Mouse (Mus musculus) stomach, embryonic 15.5 days (tissue): Measurements from ENCODE around the gene Slc35e4. TPM values are rescaled to one million over a fixed set of nuclear protein-coding genes. Genes with fewer than 3 reads are reported as not detected.

Source experiments
- ATAC-seq: fragments of 200-750 bp; cut with Nextera tagmentation; 2 replicates; pipeline ENCODE4 v1.8.0; 2017; ENCODE audit warnings: low read depth, moderate number of reproducible peaks, moderate TSS enrichment; ENCODE audit not compliant: insufficient read depth, low FRiP score
- H3K27ac ChIP-seq: fragments of 300-500 bp; sonication (generic); 2 replicates; pipeline ENCODE4 v1.5.1; 2015; ENCODE audit warnings: mild to moderate bottlenecking, inconsistent platforms
- H3K27me3 ChIP-seq: fragments of 300-500 bp; sonication (generic); replicated peaks from 2 replicates; pipeline ENCODE4 v1.6.1; 2015; ENCODE audit warnings: inconsistent platforms
- H3K36me3 ChIP-seq: fragments of 300-500 bp; sonication (generic); 2 replicates; pipeline ENCODE4 v1.6.1; 2015; ENCODE audit warnings: inconsistent platforms
- H3K4me1 ChIP-seq: fragments of 300-500 bp; sonication (generic); 2 replicates; pipeline ENCODE4 v1.6.1; 2015; ENCODE audit warnings: inconsistent platforms
- H3K4me2 ChIP-seq: fragments of 300-500 bp; sonication (generic); 2 replicates; pipeline ENCODE4 v1.6.1; 2015; ENCODE audit warnings: mild to moderate bottlenecking, inconsistent platforms
- H3K4me3 ChIP-seq: fragments of 300-500 bp; sonication (generic); replicated peaks from 2 replicates; pipeline ENCODE4 v1.5.1; 2015; ENCODE audit warnings: inconsistent platforms
- H3K9ac ChIP-seq: fragments of 300-500 bp; sonication (generic); 2 replicates; pipeline ENCODE4 v1.6.1; 2015; ENCODE audit warnings: inconsistent platforms
- H3K9me3 ChIP-seq: fragments of 300-500 bp; sonication (generic); 2 replicates; pipeline ENCODE4 v1.6.1; 2016; ENCODE audit warnings: inconsistent platforms
- WGBS: fragments of 180-500 bp; shearing (Covaris S2); methylation state at CpG from one replicate; pipeline ENCODE4 v1.1.7; 2015; 5-methylcytosine and 5-hydroxymethylcytosine counted together
- polyA plus RNA-seq: library from polyadenylated mRNA; unstranded; fragments of >200 nt; fragmentation: Nextera tagmentation; extraction: Ambion mirVana; gene quantifications from 2 replicates; pipeline ENCODE4 v1.2.1, GENCODE M21; 2015

The Slc35e4 gene
- polyA plus RNA-seq, 1 experiment from 2014 or later = 4.7 TPM

DNA sequence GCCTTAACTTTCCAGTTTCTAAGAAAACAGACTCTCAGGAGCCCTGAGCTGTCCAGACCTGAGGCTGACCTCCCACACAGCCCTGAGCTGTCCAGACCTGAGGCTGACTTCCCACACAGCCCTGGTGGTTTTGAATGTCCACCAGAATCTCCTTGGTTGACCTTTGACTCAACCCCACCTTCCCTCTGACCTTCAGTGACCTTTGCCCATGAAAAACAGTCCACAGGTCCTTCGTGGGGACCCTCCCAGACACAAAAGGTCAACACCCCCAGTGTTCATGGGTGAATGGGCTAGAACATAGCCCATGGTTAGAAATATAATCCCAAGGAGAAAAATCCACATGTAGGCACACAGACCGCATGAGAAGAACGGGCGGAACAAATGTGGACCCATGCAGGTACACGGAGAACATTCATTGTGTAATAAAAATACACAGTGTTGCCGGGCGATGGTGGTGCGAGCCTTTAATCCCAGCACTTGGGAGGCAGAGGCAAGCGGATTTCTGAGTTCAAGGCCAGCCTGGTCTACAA is 19.4 kb upstream of the Slc35e4 start:
- H3K4me1 ChIP-seq = no peaks in the 10 kb centered on the region
- WGBS = 90% methylated on average over 9 of the region's 9 CpGs
- no peak for ATAC-seq
- no peak overlapping the region for H3K27ac ChIP-seq
- no peaks in the 10 kb centered on the region for H3K27me3 ChIP-seq
- H3K9ac ChIP-seq = no peak overlapping the region
- no peak overlapping the region for H3K4me2 ChIP-seq
- H3K4me3 ChIP-seq = no peak overlapping the region
- no peaks in the 10 kb centered on the region for H3K9me3 ChIP-seq
- no peaks in the 10 kb centered on the region for H3K36me3 ChIP-seq

DNA sequence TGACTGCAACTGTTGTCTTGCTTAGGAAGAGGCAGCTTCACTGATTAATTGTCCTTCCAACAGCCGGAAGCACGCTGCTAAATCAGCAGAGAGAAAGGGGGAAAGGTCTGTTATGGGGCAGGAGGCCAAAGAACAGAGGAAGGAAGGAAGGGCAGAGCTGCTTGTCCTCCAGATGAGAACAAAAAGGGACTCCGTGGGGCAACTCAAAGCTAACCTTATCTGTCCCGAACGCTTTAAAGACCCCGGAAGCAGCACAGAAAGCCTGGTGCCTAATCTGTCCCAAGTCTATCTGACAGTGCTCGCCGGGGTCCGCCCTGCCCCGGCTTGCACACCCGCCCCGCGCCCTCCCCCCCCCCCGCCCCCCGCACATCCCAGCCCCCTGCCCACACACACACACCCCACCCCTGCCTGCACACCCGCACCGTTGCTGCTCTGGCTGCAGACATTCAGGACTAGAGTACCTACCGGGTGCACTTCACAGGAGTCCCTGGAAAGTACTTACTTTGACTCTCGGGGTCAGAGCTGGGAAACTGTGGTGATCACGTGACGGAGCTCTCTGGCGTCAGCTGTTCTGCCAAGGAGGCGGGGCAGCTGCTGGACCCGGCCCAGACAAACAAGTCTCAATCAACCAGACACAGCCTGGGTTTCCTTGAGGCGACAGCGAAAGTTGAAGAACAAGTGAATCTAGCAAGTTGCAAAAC is 17.2 kb upstream of the Slc35e4 start, which contains the start of gene Tcn2:
Gene Tcn2 (minus strand): TSS at position 649 of the 701 bp plus-strand sequence.
- peak within 1 kb of the TSS; percentile 73 for H3K4me2 ChIP-seq
- H3K27me3 ChIP-seq = no peaks in the 10 kb centered on the region
- no peak within 1 kb of the TSS for H3K9ac ChIP-seq
- no peaks in the 10 kb centered on the region for H3K9me3 ChIP-seq
- H3K4me3 ChIP-seq = peak within 1 kb of the TSS; percentile 48
- H3K4me1 ChIP-seq = no peaks in the 10 kb centered on the region
- ATAC-seq = peak; percentile 87
- no peaks in the 10 kb centered on the region for H3K36me3 ChIP-seq
- H3K27ac ChIP-seq = no peak within 1 kb of the TSS
- WGBS = under 1% methylated on average over 23 of the region's 26 CpGs

DNA sequence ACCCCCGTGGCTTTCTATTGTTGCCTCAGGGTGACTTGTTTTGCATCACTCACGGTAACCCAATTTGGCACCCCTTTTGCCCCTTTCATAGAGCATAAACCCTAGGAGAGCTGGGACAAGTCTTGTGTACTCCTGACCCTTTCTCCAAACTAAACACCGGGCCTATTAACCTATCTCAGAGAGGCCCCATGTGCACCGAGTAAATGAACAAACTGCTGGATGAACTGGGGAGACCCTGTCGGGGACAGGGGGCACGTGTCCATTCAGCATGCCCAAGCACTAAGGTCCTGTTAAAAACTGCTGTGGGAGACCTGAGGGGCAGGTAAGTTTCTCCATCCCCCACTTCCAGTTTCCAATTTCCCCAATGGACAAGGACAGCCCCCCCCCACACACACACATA is 16.5 kb upstream of the Slc35e4 start:
- peak overlapping the region; percentile 48 for H3K4me3 ChIP-seq
- WGBS = 36% methylated on average over 6 of the region's 6 CpGs
- H3K27ac ChIP-seq = no peak overlapping the region
- no peaks in the 10 kb centered on the region for H3K4me1 ChIP-seq
- no peak overlapping the region for H3K9ac ChIP-seq
- H3K9me3 ChIP-seq = no peaks in the 10 kb centered on the region
- no peak for ATAC-seq
- H3K4me2 ChIP-seq = peak overlapping the region; percentile 73
- no peaks in the 10 kb centered on the region for H3K27me3 ChIP-seq
- H3K36me3 ChIP-seq = no peaks in the 10 kb centered on the region

DNA sequence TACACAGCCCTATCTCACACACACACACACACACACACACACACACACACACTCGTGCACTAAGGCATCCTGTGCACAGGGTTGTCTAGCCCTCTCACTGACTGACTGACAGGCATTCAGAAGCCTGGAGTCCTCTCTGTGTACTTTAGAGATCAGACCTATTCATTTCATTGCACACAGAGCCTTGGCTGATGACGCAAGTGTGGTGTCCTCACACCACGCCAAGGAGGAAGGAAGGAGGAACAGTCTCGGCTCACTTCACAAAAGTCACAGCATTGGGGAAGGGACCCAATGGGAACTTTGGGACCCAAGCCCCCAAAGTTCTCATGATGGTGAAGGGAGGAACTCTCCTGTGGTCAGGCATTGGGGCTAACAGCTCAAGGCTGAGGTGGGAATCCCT is 15.6 kb upstream of the Slc35e4 start:
- no peaks in the 10 kb centered on the region for H3K27me3 ChIP-seq
- 73% methylated on average over 4 of the region's 4 CpGs for WGBS
- no peak overlapping the region for H3K4me3 ChIP-seq
- H3K4me2 ChIP-seq = no peak overlapping the region
- H3K9ac ChIP-seq = no peak overlapping the region
- no peaks in the 10 kb centered on the region; the same call in 1 of the 2 replicates for H3K36me3 ChIP-seq
- H3K4me1 ChIP-seq = no peaks in the 10 kb centered on the region
- no peaks in the 10 kb centered on the region for H3K9me3 ChIP-seq
- no peak for ATAC-seq
- H3K27ac ChIP-seq = no peak overlapping the region

DNA sequence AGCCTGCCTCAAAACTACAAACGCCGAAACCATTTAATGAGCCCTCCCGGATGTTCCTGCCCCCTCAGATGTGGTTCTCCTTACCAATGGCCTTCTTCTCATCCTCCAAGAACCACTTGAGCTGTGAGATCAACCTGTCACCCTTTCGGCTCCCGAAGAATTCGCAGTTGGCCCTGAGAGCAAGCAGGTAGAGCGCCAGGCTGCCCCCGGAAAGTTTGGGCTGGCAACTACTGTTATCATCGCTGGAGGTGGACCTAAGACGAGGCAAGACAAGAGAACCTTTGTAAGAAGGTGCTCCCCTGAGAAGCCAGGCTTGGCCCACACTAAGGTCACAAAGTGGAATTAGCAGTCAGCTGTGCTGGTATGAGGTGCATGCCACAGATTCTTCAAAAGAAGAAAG is 11.5 kb upstream of the Slc35e4 start:
- H3K27me3 ChIP-seq = no peaks in the 10 kb centered on the region
- H3K9me3 ChIP-seq = no peaks in the 10 kb centered on the region
- H3K27ac ChIP-seq = no peak overlapping the region
- H3K4me2 ChIP-seq = no peak overlapping the region
- no peak overlapping the region for H3K4me3 ChIP-seq
- H3K4me1 ChIP-seq = no peaks in the 10 kb centered on the region
- ATAC-seq = no peak
- H3K9ac ChIP-seq = no peak overlapping the region
- no peaks in the 10 kb centered on the region; the same call in 1 of the 2 replicates for H3K36me3 ChIP-seq
- WGBS = 87% methylated on average over 10 of the region's 10 CpGs

DNA sequence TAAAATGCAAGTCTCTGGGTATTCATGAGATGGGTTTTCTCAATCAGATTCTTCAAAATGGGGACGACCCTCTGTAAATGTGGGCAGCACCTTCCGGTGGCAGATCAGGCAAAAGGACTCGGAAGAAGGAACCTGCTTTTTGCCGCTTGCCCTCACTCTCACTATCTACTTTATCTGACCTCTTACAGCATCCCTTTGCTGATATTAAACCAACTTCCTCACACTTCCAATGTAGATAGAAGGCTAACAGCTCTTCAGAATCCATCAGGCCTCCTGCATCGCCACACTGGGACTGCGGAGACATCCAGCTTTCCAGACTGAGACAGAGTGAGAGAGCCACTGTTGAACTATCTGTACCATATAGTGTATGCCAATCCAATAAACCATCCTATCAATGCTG is 8.3 kb upstream of the Slc35e4 start:
- no peak overlapping the region for H3K27ac ChIP-seq
- no peak for ATAC-seq
- H3K4me3 ChIP-seq = no peak overlapping the region
- 91% methylated on average over 6 of the region's 6 CpGs for WGBS
- no peaks in the 10 kb centered on the region for H3K4me1 ChIP-seq
- H3K4me2 ChIP-seq = no peak overlapping the region
- H3K36me3 ChIP-seq = no peaks in the 10 kb centered on the region; the same call in 1 of the 2 replicates
- H3K9ac ChIP-seq = no peak overlapping the region
- no peaks in the 10 kb centered on the region for H3K9me3 ChIP-seq
- no peaks in the 10 kb centered on the region for H3K27me3 ChIP-seq

DNA sequence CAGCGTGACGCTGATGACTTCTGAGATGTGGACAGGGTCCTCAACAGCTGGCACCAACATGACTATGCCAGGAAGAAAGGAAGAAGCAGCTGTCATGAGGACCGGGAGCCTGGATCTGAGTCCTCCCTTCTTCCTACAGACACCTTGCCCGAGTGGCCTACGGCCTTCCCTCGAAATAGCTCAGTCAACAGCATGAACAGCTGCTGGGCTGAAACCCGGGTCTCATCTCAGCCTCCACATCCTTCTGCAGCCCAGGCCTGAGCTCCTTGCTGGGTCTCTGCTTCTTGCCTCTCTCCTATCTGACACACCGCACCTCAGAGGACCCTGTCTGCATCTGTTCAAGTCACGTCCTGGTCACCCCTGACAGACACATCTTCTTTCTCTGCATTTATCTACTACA is 7.7 kb upstream of the Slc35e4 start:
- Histone ChIP-seq H3K4me2 (no peak overlapping the region), H3K27me3 (no peaks in the 10 kb centered on the region), H3K9ac (no peak overlapping the region), H3K4me1 (no peaks in the 10 kb centered on the region), H3K9me3 (no peaks in the 10 kb centered on the region), H3K27ac (no peak overlapping the region), H3K36me3 (no peaks in the 10 kb centered on the region; the same call in 1 of the 2 replicates), H3K4me3 (no peak overlapping the region)
- WGBS = 92% methylated on average over 9 of the region's 9 CpGs
- no peak for ATAC-seq

DNA sequence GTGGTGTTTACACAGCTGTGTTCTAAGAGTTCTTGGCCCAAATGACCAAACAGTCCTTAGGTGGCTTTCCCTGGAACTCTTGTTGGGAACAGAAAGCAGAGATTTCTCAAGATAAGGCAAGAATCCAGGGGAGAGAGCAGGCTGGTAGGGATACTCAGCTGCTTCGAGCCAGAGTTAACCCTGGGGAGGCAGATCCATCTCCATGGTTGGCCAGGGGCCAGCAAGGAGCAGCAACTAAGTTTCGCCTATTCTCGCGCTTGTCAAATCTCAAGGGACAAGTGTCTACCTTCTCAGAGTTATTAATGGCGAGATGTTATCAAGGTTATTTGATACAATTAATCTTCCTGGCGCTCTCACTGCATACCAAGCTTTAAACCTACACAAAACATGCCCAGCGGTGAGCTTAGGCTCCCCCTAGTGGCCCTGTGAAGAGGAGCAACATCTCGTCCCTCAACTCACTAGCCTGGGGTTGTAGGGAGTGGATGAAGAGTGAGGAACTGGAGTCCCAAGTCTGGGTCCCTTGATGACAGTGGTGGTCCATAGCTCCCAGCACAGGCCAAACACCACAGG is 6.9 kb upstream of the Slc35e4 start:
- 33% methylated on average over 8 of the region's 8 CpGs for WGBS
- no peak for ATAC-seq
- H3K27ac ChIP-seq = no peak overlapping the region

DNA sequence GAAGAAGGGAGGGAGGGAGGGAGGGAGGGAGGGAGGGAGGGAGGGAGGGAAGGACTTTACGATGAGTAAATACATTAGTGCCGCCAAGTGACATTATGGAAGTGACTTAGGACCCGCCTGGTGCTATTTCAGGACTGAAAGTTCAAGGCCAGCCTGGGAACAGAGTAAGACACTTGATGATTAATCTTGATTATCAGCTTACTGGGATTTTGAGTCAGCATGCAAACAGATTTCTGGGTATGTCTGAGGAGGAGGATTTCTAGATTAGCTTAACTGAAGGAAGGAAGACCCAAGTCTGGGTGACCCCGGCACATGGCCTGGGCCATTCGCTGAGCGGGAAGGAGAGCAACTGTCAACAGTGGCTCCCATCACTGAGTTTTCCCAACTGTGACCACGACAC is 6.0 kb upstream of the Slc35e4 start:
- H3K27me3 ChIP-seq = no peaks in the 10 kb centered on the region; the same call in 1 of the 2 replicates
- no peaks in the 10 kb centered on the region for H3K9me3 ChIP-seq
- no peak for ATAC-seq
- no peak overlapping the region for H3K4me3 ChIP-seq
- H3K27ac ChIP-seq = no peak overlapping the region
- WGBS = 86% methylated on average over 7 of the region's 7 CpGs
- no peak overlapping the region for H3K4me2 ChIP-seq
- H3K9ac ChIP-seq = no peak overlapping the region
- no peaks in the 10 kb centered on the region; the same call in 1 of the 2 replicates for H3K36me3 ChIP-seq
- no peaks in the 10 kb centered on the region for H3K4me1 ChIP-seq

More for the DNA sequence above, 6.9 kb upstream of the Slc35e4 start:
- Histone ChIP-seq H3K9ac (no peak overlapping the region), H3K4me3 (no peak overlapping the region), H3K4me1 (no peaks in the 10 kb centered on the region), H3K27me3 (no peaks in the 10 kb centered on the region), H3K4me2 (no peak overlapping the region), H3K9me3 (no peaks in the 10 kb centered on the region), H3K36me3 (no peaks in the 10 kb centered on the region; the same call in 1 of the 2 replicates)

DNA sequence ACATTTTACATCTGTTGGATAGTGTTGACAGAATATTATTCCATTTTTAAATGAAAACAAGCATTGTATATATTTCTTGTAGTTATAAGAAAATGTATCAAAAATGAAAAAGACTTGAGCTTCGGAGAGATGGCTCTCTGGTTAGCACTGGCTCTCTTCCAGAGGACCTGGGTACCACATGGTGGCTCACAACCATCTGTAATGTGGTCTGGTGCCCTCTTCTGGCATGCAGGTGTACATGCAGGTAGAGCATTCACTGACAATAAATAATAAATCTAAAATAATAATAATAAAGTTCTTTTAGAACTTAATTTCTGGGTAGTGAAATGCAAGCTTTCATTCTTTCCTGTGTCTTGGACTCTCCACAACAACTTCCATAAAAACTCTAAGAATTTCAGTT is 4.3 kb upstream of the Slc35e4 start:
- H3K27ac ChIP-seq = no peak overlapping the region
- peaks cover 5% of the 10 kb centered on the region for H3K4me1 ChIP-seq
- no peaks in the 10 kb centered on the region for H3K9me3 ChIP-seq
- H3K9ac ChIP-seq = no peak overlapping the region
- no peak overlapping the region for H3K4me3 ChIP-seq
- ATAC-seq = no peak
- 64% methylated on average over 1 of the region's 1 CpGs for WGBS
- H3K36me3 ChIP-seq = no peaks in the 10 kb centered on the region
- H3K27me3 ChIP-seq = no peaks in the 10 kb centered on the region; the same call in 1 of the 2 replicates
- no peak overlapping the region for H3K4me2 ChIP-seq

DNA sequence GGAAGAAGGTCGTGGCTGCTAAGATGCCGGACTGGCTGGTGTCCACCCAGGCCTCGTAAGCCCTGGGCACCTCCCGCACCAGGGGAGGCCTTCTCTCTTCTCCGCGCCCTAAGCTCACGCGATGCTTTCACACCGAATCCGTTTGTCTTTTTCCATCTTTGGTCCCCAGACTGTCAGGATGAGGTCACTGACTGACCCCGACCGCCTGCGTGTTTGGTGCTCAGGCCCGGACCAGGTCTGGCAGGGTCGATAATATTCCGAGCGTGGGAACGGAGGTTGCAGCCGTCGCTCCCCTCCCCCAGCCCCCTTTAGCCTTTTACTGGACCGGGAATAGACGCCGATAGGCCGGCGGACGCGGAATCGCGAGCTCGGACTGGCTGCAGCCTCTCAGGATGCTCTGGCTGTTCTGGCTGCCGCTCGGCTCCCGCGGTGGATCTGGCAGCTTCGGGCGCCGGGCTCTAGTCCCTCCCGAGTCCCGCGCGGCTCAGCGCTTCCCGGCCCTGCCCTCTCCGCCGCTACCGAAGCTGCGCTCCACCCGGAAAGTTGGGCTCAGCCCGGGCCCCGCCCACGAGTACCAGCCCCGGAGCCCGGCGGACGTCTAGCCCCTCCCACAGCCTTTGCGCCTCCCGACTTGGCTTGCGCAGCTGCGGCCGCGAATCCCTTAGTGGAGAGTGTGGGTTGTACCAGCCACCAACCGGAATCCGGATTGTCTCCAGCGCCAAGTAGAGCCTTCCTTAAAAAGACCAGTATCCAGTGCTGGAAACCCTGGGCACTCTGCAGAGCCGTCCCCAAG is 952 bp downstream of the Slc35e4 start:
- peak overlapping the region; percentile 22; the same call in 1 of the 2 replicates for H3K9ac ChIP-seq
- peak overlapping the region; percentile 83 for H3K4me2 ChIP-seq
- peak overlapping the region; percentile 58 for H3K4me3 ChIP-seq
- H3K9me3 ChIP-seq = no peaks in the 10 kb centered on the region
- ATAC-seq = peak; percentile 81
- under 1% methylated on average over 65 of the region's 65 CpGs for WGBS
- H3K27me3 ChIP-seq = peaks cover 7% of the 10 kb centered on the region; the same call in 1 of the 2 replicates
- H3K27ac ChIP-seq = peak overlapping the region; percentile 78
- no peaks in the 10 kb centered on the region for H3K36me3 ChIP-seq
- H3K4me1 ChIP-seq = peaks cover 34% of the 10 kb centered on the region
